Mouse (Mus musculus): ENCODE measurements around the gene Rhd. TPM values are rescaled to one million over a fixed set of nuclear protein-coding genes. Genes with fewer than 3 reads are reported as not detected.
"Not testable (repeated sequence)": the region's sequence is repeated elsewhere in the genome, so short reads cannot be mapped to it uniquely, and the experiment has no call there.

Rhd gene
- polyA plus RNA-seq, 1 experiment, result 147 TPM

GRCm38 (mm10) chr4:134884364-134884763, 20.0 kb downstream of the Rhd start:
- H3K4me3 ChIP-seq (replicated peaks; ENCODE audit: control insufficient read depth, low read depth, low read length), result no peak overlapping the region
- no peaks in the 10 kb centered on the region for H3K4me1 ChIP-seq (ENCODE audit: control insufficient read depth, insufficient read depth, low read length)
- WGBS, result 95% methylated on average over 4 of the region's 4 CpGs
- no peak overlapping the region for H3K27ac ChIP-seq (ENCODE audit: control insufficient read depth, insufficient read depth, low read depth, low read length, poor library complexity)
- TF ChIP-seq POLR2A (IDR thresholded peaks at IDR 0.05; ENCODE audit: borderline replicate concordance, control insufficient read depth, low read depth, low read length) (no peak), CTCF (IDR thresholded peaks at IDR 0.05; ENCODE audit: control insufficient read depth, insufficient read depth, low read length) (no peak)

- no peak overlapping the region for H3K27ac ChIP-seq (ENCODE audit: control insufficient read depth, insufficient read depth, low read depth, low read length, poor library complexity)
- H3K4me1 ChIP-seq (ENCODE audit: control insufficient read depth, insufficient read depth, low read length), result no peaks in the 10 kb centered on the region
- H3K4me3 ChIP-seq (replicated peaks; ENCODE audit: control insufficient read depth, low read depth, low read length), result no peak overlapping the region
- WGBS, result 61% methylated on average over 6 of the region's 6 CpGs
- TF ChIP-seq CTCF (IDR thresholded peaks at IDR 0.05; ENCODE audit: control insufficient read depth, insufficient read depth, low read length), result no peak
- TF ChIP-seq POLR2A (IDR thresholded peaks at IDR 0.05; ENCODE audit: borderline replicate concordance, control insufficient read depth, low read depth, low read length), result no peak
Observed at GRCm38 (mm10) chr4:134892096-134892495, 27.8 kb downstream of the Rhd start.

DNA sequence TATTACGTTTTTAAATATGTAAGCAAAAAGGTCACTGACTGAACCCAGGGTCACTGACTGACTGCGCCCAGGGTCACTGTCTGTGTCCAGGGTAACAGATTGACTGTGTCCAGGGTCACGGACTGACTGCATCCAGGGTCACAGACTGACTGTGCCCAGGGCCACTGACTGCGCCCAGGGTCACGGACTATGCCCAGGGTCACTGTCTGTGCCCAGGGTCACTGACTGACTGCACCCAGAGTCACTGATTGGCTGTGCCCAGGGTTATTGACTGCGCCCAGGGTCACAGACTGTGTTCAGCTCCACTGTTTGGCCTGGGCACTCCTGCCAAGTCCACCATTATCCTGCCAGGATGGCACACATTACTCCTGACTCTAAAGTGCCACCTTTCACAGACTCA, 32.9 kb downstream of the Rhd start:
- Histone ChIP-seq H3K4me3 (replicated peaks; ENCODE audit: control insufficient read depth, low read depth, low read length) (no peak overlapping the region), H3K27ac (ENCODE audit: control insufficient read depth, insufficient read depth, low read depth, low read length, poor library complexity) (no peak overlapping the region), H3K4me1 (ENCODE audit: control insufficient read depth, insufficient read depth, low read length) (no peaks in the 10 kb centered on the region)
- TF ChIP-seq CTCF (IDR thresholded peaks at IDR 0.05; ENCODE audit: control insufficient read depth, insufficient read depth, low read length) (no peak), POLR2A (IDR thresholded peaks at IDR 0.05; ENCODE audit: borderline replicate concordance, control insufficient read depth, low read depth, low read length) (no peak)
- 96% methylated on average over 6 of the region's 6 CpGs for whole genome bisulfite sequencing

DNA sequence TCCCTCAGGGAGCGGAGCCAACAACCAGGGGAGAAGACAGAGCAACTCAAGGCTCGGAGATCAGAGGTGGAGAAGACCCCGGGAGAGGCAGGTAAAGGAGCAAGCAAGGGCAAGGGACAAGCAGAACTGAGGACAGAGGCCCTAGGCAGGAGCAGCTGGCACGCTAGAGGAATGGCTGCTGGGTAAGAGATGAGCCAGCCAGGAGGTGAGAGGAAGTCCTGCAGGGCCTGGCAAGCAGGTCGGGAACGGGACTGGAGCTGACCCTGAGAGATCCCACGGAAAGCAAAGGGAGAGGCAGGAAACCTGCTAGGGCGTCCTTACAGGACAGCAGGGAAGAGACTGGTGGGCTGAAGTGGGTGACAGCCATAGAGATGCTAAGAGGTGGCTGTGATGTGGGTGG, 36.8 kb downstream of the Rhd start:
- WGBS, result 92% methylated on average over 8 of the region's 8 CpGs

DNA sequence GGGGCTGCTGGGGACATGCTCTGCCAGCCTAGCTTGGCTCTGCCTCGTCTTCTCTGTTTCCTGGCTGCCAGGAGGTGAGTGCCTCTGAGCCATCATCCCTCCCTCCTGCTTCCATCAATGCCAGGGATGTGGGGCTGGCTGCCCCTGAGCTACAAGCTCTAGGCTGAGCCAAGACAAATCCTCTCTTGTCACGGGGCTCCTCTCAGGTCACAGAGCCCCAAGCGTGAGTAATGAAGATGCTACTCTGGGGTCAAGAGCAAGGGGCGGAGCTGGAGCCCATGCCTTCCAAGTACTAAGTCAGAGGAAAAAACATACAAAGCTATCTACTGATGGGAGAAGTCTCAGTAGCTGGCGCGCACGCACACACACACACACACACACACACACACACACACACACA, 38.7 kb downstream of the Rhd start:
- Histone ChIP-seq H3K4me3 (replicated peaks; ENCODE audit: control insufficient read depth, low read depth, low read length) (no peak overlapping the region), H3K4me1 (ENCODE audit: control insufficient read depth, insufficient read depth, low read length) (no peaks in the 10 kb centered on the region), H3K27ac (ENCODE audit: control insufficient read depth, insufficient read depth, low read depth, low read length, poor library complexity) (no peak overlapping the region)
- TF ChIP-seq CTCF (IDR thresholded peaks at IDR 0.05; ENCODE audit: control insufficient read depth, insufficient read depth, low read length) (no peak), POLR2A (IDR thresholded peaks at IDR 0.05; ENCODE audit: borderline replicate concordance, control insufficient read depth, low read depth, low read length) (no peak)
- WGBS, result 84% methylated on average over 7 of the region's 7 CpGs

More for the DNA sequence above, 36.8 kb downstream of the Rhd start:
- no peak overlapping the region for H3K4me3 ChIP-seq (replicated peaks; ENCODE audit: control insufficient read depth, low read depth, low read length)
- no peaks in the 10 kb centered on the region for H3K4me1 ChIP-seq (ENCODE audit: control insufficient read depth, insufficient read depth, low read length)
- TF ChIP-seq CTCF (IDR thresholded peaks at IDR 0.05; ENCODE audit: control insufficient read depth, insufficient read depth, low read length), result no peak
- no peak for TF ChIP-seq POLR2A (IDR thresholded peaks at IDR 0.05; ENCODE audit: borderline replicate concordance, control insufficient read depth, low read depth, low read length)
- no peak overlapping the region for H3K27ac ChIP-seq (ENCODE audit: control insufficient read depth, insufficient read depth, low read depth, low read length, poor library complexity)

GRCm38 (mm10) chr4:134911406-134911805, 47.1 kb downstream of the Rhd start:
- 89% methylated on average over 7 of the region's 8 CpGs for WGBS
- H3K4me3 ChIP-seq (replicated peaks; ENCODE audit: control insufficient read depth, low read depth, low read length); H3K4me1 ChIP-seq (ENCODE audit: control insufficient read depth, insufficient read depth, low read length); H3K27ac ChIP-seq (ENCODE audit: control insufficient read depth, insufficient read depth, low read depth, low read length, poor library complexity): not testable (repeated sequence)

- Histone ChIP-seq H3K4me1 (ENCODE audit: control insufficient read depth, insufficient read depth, low read length) (peaks cover 8% of the 10 kb centered on the region), H3K27ac (ENCODE audit: control insufficient read depth, insufficient read depth, low read depth, low read length, poor library complexity) (no peak overlapping the region), H3K4me3 (replicated peaks; ENCODE audit: control insufficient read depth, low read depth, low read length) (peak overlapping the region; percentile 37)
- TF ChIP-seq POLR2A (IDR thresholded peaks at IDR 0.05; ENCODE audit: borderline replicate concordance, control insufficient read depth, low read depth, low read length), result no peak
- TF ChIP-seq CTCF (IDR thresholded peaks at IDR 0.05; ENCODE audit: control insufficient read depth, insufficient read depth, low read length), result peak; percentile 87
- 28% methylated on average over 3 of the region's 3 CpGs for WGBS
Observed at GRCm38 (mm10) chr4:134913413-134913812, 49.1 kb downstream of the Rhd start.

GRCm38 (mm10) chr4:134914122-134914863, 50.0 kb downstream of the Rhd start:
- H3K27ac ChIP-seq (ENCODE audit: control insufficient read depth, insufficient read depth, low read depth, low read length, poor library complexity), result peak overlapping the region; percentile 99
- H3K4me3 ChIP-seq (replicated peaks; ENCODE audit: control insufficient read depth, low read depth, low read length), result peak overlapping the region; percentile 82
- WGBS, result under 1% methylated on average over 43 of the region's 43 CpGs
- peaks cover 8% of the 10 kb centered on the region for H3K4me1 ChIP-seq (ENCODE audit: control insufficient read depth, insufficient read depth, low read length)
- TF ChIP-seq POLR2A (IDR thresholded peaks at IDR 0.05; ENCODE audit: borderline replicate concordance, control insufficient read depth, low read depth, low read length) (no peak), CTCF (IDR thresholded peaks at IDR 0.05; ENCODE audit: control insufficient read depth, insufficient read depth, low read length) (no peak)

DNA sequence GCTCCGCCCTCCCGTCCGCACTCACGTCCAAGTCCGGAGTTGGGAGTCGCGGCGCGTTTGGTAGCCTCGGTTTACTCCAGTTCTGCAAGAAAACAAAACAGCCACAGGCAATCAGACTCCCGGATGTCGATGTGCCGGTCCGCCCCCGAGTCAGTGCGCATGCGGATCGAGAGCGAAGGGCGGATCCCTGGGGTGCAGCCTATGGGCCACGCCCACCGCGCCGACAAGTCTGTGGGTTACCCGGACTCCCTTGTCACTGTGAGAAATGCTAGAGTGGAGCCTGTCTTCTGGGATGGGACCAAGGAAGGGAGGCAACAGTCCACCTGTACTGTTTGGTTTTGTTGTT, 50.5 kb downstream of the Rhd start, which contains the start of gene Tmem50a:
TSS of gene Tmem50a (minus strand) at position 161 of the 346 bp plus-strand sequence.
- TF ChIP-seq POLR2A (IDR thresholded peaks at IDR 0.05; ENCODE audit: borderline replicate concordance, control insufficient read depth, low read depth, low read length) (peak; percentile 76; the same call in 1 of the 2 replicates), CTCF (IDR thresholded peaks at IDR 0.05; ENCODE audit: control insufficient read depth, insufficient read depth, low read length) (no peak)
- Histone ChIP-seq H3K4me1 (ENCODE audit: control insufficient read depth, insufficient read depth, low read length) (peaks cover 8% of the 10 kb centered on the region), H3K4me3 (replicated peaks; ENCODE audit: control insufficient read depth, low read depth, low read length) (peak within 1 kb of the TSS; percentile 82), H3K27ac (ENCODE audit: control insufficient read depth, insufficient read depth, low read depth, low read length, poor library complexity) (peak within 1 kb of the TSS; percentile 99)
- WGBS, result under 1% methylated on average over 25 of the region's 25 CpGs

Data from bone marrow, adult 2 months (tissue).